Mouse (Mus musculus): Measurements from ENCODE around the gene Gm2035. TPM values are rescaled to one million over a fixed set of nuclear protein-coding genes. Genes with fewer than 3 reads are reported as not detected.
"Not testable (repeated sequence)": the region's sequence is repeated elsewhere in the genome, so short reads cannot be mapped to it uniquely, and the experiment has no call there.

Gm2035 gene
- polyA plus RNA-seq (2014; fragmentation: Nextera tagmentation; extraction: Ambion mirVana), result not detected in 2 replicates

DNA sequence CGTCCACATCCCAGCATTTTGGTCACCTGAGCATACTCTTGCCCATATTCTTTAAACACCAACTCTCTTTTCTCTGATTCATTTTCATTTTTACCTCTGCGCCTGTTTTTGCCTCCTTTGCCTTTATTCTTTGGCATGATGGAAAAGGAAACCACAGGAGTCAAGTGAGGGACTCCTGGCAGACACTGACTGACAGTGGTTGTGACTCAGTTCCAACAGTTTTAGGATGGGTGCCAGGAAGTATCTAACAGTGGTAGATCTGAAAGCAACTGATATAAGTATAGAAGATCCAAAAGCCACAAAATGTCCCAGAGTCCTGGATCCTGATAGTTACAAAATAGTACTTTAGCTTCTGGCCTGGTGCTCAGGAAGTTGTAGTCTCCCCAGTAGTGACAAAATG, at the start of gene Gm2035:
Gene Gm2035 (minus strand): TSS at position 137 of the 400 bp plus-strand sequence.
- ATAC-seq (ENCODE audit: insufficient number of reproducible peaks, insufficient read depth, low FRiP score, low read depth), result not testable (repeated sequence)

DNA sequence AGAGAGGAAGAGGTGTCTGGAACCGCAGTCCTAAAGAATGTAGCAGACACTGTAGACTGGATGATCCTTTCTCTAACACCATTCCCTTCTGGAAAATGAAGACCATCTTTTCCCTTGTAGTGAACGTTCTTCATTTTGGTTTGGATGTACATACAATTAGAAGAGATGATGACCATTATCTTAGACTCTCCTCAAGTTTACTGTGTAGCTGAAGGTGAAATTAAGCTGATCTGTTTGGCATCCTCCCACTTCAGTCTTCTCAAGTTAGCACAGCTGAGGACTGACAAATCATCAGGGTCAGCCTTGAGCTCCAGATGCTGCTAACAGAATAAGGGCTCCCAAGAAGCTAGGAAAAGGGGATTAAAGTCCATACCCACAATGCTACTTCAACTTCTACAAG, 34.1 kb upstream of the Gm2035 start, which contains the start of gene Gm2042:
Gene Gm2042 (plus strand): TSS at position 301 of the 400 bp plus-strand sequence.
- not testable (repeated sequence) for H3K4me1 ChIP-seq (ENCODE audit: control insufficient read depth, insufficient read depth, low read length); ATAC-seq (ENCODE audit: insufficient number of reproducible peaks, insufficient read depth, low FRiP score, low read depth); H3K27ac ChIP-seq (ENCODE audit: low read length); H3K36me3 ChIP-seq (ENCODE audit: control insufficient read depth, insufficient read depth, low read length); H3K27me3 ChIP-seq (ENCODE audit: control insufficient read depth, insufficient read depth, low read length); H3K4me2 ChIP-seq (replicated peaks; ENCODE audit: low read depth, low read length); H3K9ac ChIP-seq (replicated peaks; ENCODE audit: low read depth, low read length); H3K4me3 ChIP-seq (ENCODE audit: low read depth, low read length); H3K9me3 ChIP-seq (ENCODE audit: control insufficient read depth, low read depth, low read length)
- 77% methylated on average over 2 of the region's 2 CpGs for WGBS

More for the DNA sequence above, at the start of gene Gm2035:
- H3K27me3 ChIP-seq (ENCODE audit: control insufficient read depth, insufficient read depth, low read length); H3K36me3 ChIP-seq (ENCODE audit: control insufficient read depth, insufficient read depth, low read length); H3K4me2 ChIP-seq (replicated peaks; ENCODE audit: low read depth, low read length); H3K9ac ChIP-seq (replicated peaks; ENCODE audit: low read depth, low read length); H3K4me1 ChIP-seq (ENCODE audit: control insufficient read depth, insufficient read depth, low read length); H3K4me3 ChIP-seq (ENCODE audit: low read depth, low read length); H3K9me3 ChIP-seq (ENCODE audit: control insufficient read depth, low read depth, low read length); H3K27ac ChIP-seq (ENCODE audit: low read length): not testable (repeated sequence)
- 76% methylated on average over 2 of the region's 2 CpGs for WGBS

DNA sequence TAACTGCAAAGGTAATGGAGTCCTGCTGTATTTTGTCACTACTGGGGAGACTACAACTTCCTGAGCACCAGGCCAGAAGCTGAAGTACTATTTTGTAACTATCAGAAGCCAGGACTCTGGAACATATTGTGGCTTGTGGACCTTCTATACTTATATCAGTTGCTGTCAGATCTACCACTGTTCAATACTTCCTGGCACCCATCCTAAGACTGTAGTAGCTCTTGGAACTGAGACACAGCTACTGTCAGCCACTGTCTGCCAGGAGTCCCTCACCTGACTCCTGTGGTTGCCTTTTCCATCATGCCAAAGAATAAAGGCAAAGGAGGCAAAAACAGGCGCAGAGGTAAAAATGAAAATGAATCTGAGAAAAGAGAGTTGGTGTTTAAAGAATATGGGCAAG, 24.6 kb downstream of the Gm2035 start, which contains the start of gene Gm2022:
Gene Gm2022 (plus strand): TSS at position 301 of the 400 bp plus-strand sequence.
- not testable (repeated sequence) for H3K27me3 ChIP-seq (ENCODE audit: control insufficient read depth, insufficient read depth, low read length); H3K36me3 ChIP-seq (ENCODE audit: control insufficient read depth, insufficient read depth, low read length); ATAC-seq (ENCODE audit: insufficient number of reproducible peaks, insufficient read depth, low FRiP score, low read depth); H3K4me3 ChIP-seq (ENCODE audit: low read depth, low read length); H3K4me2 ChIP-seq (replicated peaks; ENCODE audit: low read depth, low read length); H3K9me3 ChIP-seq (ENCODE audit: control insufficient read depth, low read depth, low read length); H3K9ac ChIP-seq (replicated peaks; ENCODE audit: low read depth, low read length); H3K4me1 ChIP-seq (ENCODE audit: control insufficient read depth, insufficient read depth, low read length); H3K27ac ChIP-seq (ENCODE audit: low read length)
- no CpG with 5 or more reads among the region's 1 CpGs for WGBS

DNA sequence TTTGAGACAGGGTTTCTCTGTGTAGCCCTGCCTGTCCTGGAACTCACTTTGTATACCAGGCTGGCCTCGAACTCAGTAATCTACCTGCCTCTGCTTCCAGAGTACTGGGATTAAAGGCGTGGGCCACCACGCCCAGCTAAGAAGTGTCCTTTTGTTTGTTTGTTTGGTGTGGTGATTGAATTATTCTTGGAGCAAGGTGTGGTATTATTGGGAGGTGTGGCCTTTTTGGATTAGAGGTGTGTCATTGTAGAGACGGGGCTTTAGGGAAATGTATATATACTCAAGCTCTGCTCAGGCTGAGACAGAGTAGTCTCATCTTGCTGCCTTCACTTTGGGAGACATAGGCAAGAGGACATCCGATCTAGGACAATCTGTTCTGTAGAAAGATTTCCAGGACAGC, 45.9 kb downstream of the Gm2035 start, which contains the start of gene Gm2016:
Gene Gm2016 (plus strand): TSS at position 301 of the 400 bp plus-strand sequence.
- 87% methylated on average over 5 of the region's 5 CpGs for WGBS

More for the DNA sequence above, 45.9 kb downstream of the Gm2035 start, which contains the start of gene Gm2016:
- not testable (repeated sequence) for H3K9ac ChIP-seq (replicated peaks; ENCODE audit: low read depth, low read length); ATAC-seq (ENCODE audit: insufficient number of reproducible peaks, insufficient read depth, low FRiP score, low read depth); H3K4me2 ChIP-seq (replicated peaks; ENCODE audit: low read depth, low read length); H3K27ac ChIP-seq (ENCODE audit: low read length); H3K9me3 ChIP-seq (ENCODE audit: control insufficient read depth, low read depth, low read length); H3K36me3 ChIP-seq (ENCODE audit: control insufficient read depth, insufficient read depth, low read length); H3K27me3 ChIP-seq (ENCODE audit: control insufficient read depth, insufficient read depth, low read length); H3K4me3 ChIP-seq (ENCODE audit: low read depth, low read length); H3K4me1 ChIP-seq (ENCODE audit: control insufficient read depth, insufficient read depth, low read length)

Other genes with a start within 250 kb of the Gm2035 start
- not detected in 2 replicates for gene Gm21319, start 144.1 kb downstream of the Gm2035 start, polyA plus RNA-seq (2014; fragmentation: Nextera tagmentation; extraction: Ambion mirVana)
- gene Gm21936, start 124.3 kb downstream of the Gm2035 start, polyA plus RNA-seq (2014; fragmentation: Nextera tagmentation; extraction: Ambion mirVana), result not detected in 2 replicates
- not detected in 2 replicates for gene BB287469, start 103.3 kb downstream of the Gm2035 start, polyA plus RNA-seq (2014; fragmentation: Nextera tagmentation; extraction: Ambion mirVana)
- gene Gm2001, start 77.5 kb downstream of the Gm2035 start, polyA plus RNA-seq (2014; fragmentation: Nextera tagmentation; extraction: Ambion mirVana), result not detected in 2 replicates
- gene Gm2016, start 45.8 kb downstream of the Gm2035 start, polyA plus RNA-seq (2014; fragmentation: Nextera tagmentation; extraction: Ambion mirVana), result not detected in 2 replicates
- not detected in 2 replicates for gene Gm2022, start 24.5 kb downstream of the Gm2035 start, polyA plus RNA-seq (2014; fragmentation: Nextera tagmentation; extraction: Ambion mirVana)
- not detected in 2 replicates for gene Gm2042, start 34.2 kb upstream of the Gm2035 start, polyA plus RNA-seq (2014; fragmentation: Nextera tagmentation; extraction: Ambion mirVana)
- not detected in 2 replicates for gene Gm2075, start 92.0 kb upstream of the Gm2035 start, polyA plus RNA-seq (2014; fragmentation: Nextera tagmentation; extraction: Ambion mirVana)
- not detected in 2 replicates for gene Gm6803, start 98.9 kb upstream of the Gm2035 start, polyA plus RNA-seq (2014; fragmentation: Nextera tagmentation; extraction: Ambion mirVana)
- not detected in 2 replicates for gene Gm2056, start 107.1 kb upstream of the Gm2035 start, polyA plus RNA-seq (2014; fragmentation: Nextera tagmentation; extraction: Ambion mirVana)
- not detected in 2 replicates for gene Gm16368, start 163.8 kb upstream of the Gm2035 start, polyA plus RNA-seq (2014; fragmentation: Nextera tagmentation; extraction: Ambion mirVana)